Mouse (Mus musculus) spleen, adult 18-20 months (tissue): ENCODE results near the gene Ankrd53.
A peak's percentile ranks its signal among the peaks of the same experiment; 100 is the strongest.
"Not testable (repeated sequence)": the region's sequence is repeated elsewhere in the genome, so short reads cannot be mapped to it uniquely, and the experiment has no call there.

ENCODE experiments used
- DNase-seq, 2 experiments: peaks; one replicate each; pipeline ENCODE4 v3.0.0; 2022; ENCODE audit warnings: mixed read lengths in 2 of 2

The Ankrd53 gene

DNA sequence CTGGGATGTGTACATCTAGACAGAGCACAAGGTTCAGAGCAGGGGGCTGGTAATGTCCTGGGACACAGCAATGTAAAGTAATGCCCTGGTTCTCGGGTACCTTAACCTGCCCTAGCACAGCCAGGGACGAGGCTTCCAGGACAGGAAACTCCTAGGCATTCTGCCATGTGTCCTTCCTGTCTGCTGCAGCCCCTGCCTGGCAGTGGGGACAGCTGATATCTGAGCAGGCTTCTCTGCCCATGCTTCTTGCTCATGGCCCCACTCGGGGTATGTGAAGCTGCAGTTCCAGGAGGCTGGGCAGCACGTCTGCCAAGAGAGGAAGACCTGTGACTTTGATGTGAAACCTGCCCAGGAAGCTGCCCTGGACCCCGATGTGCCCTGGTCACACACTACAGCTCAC, 6.0 kb downstream of the Ankrd53 start:
- no peak for DNase-seq

DNA sequence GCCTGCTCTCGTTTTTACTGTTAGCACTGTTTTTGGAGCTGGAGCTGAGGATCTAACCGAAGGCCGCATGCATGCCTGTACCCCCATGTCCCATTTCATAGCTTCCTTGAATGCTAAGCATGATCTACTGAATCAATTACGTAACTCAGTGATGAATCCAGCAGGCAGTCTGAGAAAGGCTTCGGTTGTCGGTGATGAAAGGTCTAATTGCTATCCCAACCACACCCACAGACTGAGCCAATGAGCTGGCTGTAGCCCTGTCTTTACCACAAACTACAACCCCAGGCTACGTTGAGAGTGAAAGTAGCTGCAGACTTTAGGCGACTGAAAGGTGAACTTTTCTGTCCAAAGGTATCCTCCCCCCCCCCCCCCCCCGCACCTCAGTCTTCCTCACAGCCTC, 11.7 kb downstream of the Ankrd53 start:
- DNase-seq: no peak

DNA sequence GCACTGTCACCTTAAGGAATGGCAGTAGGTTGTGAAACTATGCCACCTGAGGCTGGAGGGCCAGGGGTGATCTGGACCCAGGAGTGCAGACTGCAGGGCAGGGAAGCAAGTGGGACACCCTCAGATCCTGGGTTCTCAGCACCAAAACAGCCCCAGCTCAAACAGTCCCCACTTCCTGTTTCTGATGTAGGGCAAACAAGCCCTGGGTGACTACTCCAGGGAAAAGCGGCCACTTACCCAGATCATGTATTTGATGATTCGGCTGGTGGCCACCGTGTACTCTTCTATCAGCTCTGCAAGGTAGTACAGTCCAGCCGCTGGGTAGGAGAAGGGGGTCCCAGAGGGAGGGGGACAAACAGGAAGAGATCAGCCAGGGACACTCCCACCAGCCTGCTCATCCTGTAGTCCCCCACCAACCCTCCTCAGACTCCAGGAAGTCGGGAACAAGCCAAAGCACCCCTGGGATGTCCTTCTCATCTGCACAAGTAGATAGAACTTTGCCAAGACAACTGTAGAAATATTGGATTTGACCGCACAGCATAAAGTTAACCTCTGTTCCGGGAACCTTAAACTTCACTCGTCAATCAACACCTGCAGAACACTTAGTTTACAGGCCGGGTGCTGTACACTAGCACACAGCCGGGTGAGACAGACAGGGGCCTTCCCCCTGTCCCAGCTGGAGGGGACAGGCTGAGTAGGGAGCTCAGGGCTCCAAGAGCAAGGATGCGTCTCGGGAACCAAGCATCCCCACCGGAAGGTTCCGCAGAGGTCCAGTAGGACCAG, 12.5 kb downstream of the Ankrd53 start:
- no peak for DNase-seq

DNA sequence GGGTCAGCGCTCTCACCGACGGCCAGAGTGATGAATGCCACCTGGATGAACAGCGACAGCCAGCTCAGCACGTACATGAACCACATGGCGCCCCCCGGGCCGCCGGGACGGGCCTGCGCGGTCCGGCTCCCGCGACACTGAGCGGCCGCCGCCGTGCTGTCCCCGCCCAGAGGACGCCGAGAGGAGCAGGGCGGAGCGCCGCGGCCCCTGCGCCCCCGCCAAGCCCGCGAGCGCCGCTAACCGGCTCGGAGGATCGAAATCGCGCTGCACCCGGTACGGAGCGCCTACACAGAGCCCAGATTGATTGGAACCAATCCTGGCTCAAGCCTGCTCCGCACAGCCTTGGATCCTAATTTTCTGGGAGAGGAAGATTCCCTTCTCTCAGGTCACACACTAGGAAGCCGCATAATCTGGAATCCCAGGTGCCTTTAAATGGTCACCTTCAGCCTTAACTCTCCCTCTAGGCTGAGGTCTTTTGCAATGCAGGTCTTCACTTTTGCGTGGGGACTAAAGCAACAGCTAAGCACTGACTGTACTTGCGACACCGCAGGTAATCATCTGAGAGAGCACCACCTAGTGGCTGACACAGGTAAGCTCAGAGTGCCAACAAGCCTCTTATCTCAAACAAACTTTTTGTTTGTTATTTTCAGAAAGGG, 13.3 kb downstream of the Ankrd53 start, which contains the start of gene Tex261:
TSS of gene Tex261 (minus strand) at position 176 of the 656 bp plus-strand sequence.
- peak; percentile 77 to 88 for DNase-seq

DNA sequence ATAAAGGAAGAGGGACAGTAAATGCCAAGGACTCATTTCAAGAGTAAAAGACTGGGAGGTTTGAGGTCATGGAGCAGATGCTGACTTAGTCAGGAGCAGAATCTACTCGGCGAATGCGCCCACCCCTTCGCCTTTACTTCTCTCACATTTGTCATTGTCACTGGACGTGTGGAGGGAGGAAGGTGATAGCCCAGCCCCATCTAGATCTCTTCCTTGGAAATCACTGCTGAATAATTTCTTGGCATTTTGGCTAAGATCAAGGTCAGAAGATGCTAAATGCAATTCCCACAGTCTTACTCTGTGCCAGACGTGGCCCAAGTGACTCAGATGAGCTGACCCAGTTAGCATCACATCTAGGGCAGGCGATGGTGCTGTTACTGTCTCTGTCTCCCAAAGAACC, 15.9 kb downstream of the Ankrd53 start:
- no peak for DNase-seq

DNA sequence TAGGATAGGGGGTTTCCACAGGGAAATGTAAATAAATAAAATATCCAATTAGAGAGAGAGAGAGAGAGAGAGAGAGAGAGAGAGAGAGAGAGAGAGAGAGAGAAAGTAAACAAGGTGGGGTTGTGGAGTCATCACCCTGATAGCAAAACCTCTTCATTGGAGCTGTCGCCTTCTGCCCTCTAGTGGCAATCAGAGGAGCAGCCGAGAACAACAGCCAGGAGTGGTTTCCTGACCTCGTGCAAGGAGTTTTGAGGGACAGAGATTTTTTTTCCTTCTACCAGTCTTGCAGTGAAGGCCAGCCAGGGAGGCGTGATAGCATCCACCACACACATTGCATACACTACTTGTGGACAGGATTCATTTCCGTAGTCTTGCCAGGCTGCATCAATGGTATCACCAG, 16.6 kb downstream of the Ankrd53 start:
- DNase-seq: peak in 1 of 2 experiments; percentile 36

DNA sequence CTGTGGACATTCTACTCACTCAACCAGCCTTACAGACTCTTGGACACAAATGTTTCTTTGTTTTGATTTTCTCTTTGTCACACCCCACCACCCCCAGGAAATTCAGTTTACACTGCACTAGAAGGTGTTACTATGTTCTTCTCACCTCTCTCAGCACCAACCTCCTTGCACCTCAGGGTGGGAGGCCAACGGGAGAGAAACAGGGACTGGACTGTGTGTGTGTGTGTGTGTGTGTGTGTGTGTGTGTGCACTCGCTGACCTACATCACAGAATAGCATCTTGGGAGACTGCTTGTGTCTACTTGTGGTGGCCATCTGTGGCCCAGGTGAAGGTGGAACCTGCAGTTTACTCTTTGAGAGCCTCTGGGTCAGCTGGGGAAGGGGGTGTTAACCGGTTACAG, 24.0 kb downstream of the Ankrd53 start:
- no peak for DNase-seq

DNA sequence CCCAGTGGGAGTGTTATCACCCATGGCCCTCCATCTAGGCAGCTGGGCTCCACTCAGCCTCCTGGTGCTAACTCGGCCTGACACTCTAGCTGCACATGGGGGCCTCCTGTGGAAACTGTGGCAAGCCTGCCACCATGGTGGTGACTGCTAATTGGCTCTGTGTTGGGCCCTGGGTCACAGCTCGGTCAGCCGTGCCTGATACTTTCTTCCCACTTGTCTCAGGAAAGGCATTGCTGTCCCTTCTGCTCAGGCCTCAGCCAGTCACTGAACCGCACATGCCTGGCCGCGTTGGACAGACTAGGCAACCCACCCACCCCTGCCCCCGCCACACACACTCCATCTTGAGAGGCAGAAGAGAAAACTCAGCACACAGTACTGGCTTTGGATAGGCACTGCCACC, 26.1 kb downstream of the Ankrd53 start:
- DNase-seq: no peak

DNA sequence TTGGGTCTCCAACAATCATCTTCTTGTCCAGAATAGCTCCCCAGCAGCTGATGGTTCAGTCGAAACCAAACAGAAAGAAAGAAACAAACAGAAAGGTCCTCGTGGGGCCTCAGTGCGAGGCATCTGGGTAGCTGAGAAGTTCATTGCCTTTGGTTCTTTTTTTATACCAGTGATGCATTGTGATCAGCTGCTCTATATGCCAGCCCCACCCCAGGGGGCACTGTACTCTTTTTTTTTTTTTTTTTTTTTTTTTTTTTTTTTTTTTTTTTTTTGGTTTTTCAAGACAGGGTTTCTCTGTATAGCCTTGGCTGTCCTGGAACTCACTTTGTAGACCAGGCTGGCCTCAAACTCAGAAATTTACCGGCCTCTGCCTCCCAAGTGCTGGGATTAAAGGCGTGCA, 28.1 kb downstream of the Ankrd53 start:
- not testable (repeated sequence) for DNase-seq

DNA sequence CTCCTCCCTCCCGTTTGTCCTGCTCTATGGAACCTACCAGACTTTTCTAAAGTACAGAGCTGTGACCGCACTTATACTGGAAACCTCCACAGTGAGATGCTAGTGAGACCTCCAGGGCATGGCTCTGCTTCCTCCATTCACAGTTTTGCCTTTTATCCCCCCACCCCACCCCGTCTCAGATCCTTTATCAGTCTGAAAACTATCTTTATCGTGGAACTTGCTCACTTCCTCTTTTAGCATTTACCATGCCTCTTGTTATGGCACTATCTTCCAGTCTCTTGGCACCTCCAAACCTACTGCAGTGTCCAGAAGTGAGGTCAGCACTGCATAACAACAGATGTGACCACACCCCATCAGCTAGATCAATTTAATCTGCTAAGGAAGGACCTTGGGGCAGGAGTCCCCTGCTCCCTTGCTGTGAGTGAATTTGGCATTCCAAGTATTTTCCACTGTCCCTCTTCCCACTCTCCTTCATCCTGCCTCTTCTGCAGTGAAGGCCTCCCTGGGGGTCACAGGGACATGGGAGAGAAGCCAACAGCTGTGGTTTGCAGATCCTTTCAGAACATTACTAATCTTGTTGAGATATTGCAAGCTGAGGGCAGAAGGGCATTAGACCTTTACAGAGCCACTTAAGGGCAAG, 28.9 kb downstream of the Ankrd53 start:
- no peak for DNase-seq

DNA sequence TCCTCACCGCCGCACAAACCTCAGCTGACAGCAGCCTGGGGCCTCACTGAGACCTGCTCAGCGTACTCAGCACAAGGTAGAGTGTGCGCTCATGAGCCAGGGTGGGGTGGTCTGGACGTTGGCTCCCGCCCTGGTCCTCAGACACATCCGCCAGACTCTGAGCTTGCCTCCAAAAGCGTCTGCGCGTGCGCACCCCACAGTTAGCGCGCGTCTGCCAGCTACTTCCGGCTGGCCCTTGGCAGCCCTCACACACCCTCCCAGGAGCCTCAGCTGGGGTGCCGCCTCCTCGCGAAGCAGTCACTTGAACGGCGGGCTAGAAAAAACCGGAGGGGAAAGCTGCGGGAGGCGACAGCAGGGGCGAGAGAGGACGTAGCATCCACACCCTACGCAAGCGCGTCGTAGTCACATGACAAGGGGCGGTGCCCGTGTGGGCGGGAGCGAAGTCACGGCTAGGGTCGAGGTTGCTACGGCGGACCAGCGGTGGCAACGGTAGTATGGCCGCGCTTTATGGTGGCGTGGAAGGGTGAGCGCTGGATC, 32.4 kb downstream of the Ankrd53 start, which contains the start of gene Nagk:
TSS of gene Nagk (plus strand) at position 223 of the 537 bp plus-strand sequence.
- DNase-seq: peak; percentile 93

DNA sequence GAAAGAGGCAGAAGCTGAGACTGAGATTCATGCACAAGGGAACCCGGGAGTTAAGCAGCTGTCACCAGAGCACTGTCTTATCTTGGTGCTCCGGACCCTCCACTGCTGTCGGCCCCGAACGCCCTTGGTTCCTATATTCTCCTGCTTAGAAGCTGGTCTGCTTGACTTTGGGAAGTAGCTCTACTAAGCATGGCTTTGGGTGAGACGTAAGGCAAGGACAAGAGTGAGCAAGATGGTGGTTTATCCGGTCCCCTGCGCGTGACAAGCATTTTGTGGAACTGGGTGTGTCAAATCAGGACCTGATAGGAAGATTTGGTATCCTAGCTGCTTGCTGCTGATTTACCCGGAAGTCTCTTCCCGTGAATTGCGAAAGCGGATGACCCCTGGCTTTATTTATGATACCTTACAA, 33.1 kb downstream of the Ankrd53 start:
- DNase-seq: no peak

DNA sequence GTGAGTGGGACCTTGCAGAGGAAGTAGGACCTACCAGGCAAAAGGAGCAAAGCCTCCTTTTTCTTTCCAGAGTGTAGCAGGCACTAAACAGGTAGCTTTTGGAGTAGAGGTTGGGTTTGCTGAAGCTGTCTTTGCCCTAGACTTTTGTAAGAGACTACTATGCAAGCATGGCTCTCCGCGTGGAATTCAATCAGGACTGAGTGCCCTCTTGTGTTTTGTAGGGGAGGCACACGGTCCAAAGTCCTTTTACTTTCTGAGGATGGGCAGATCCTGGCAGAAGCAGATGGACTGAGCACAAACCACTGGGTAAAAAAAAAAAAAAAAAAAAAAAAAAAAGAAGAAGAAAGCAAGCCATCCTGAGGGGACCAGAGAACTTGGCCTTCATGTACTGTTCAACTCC, 34.2 kb downstream of the Ankrd53 start:
- no peak for DNase-seq

DNA sequence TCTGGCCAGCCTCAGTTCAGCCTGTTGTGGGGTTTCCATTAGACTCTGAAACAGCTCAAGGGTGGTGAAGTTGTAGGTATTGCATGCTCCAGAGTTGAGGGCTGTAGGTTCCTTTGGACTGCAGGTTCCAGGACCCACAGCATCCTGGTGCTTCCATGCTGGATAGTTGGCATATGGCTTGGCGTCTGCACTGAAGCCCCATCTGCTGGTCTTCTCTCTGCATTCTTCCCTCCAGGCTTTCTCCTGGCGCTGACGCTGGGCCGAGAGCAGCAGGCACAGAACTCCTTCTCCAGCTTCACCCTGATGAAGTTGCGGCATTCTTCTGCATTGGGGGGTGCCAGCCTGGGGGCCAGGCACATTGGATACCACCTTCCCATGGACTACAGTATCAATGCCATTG, 39.6 kb downstream of the Ankrd53 start:
- DNase-seq: no peak

DNA sequence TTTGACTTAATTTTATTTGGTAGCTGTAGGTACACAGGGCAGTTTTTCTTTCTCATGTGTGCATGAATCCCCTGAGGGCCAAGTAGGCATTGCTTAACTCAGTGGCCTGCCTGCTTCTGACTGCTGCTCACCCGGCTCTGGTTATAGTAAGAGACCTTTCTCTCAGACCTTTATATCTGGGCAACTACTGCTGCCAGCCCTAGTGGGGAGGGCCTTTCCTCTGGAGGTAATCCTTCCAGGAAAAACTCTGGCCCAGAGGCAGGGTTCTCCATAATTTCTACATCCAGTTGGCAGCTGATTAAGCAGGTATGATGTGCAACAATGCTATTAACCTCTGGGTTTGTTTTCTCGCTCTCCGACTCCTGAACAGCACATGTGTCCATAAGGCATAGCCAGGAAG, 40.4 kb downstream of the Ankrd53 start:
- no peak for DNase-seq

DNA sequence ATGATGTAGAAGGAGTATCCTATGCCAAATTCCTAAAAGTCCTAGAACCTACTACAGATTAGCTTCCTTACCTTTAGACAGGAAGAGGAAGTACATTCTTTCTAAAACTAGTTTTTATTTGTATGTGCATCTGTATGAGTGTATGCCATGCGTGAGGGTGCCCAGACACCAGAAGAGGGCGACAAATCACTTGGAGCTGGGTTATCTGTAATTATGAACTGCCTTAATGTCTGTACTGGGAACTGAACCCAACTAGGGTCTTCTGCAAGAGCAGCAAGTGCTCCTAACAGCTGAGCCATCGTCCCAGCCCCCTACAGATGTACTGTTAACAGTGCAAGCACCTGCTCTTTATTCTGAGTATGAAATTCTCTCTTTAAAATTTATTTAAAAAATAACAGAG, 53.4 kb downstream of the Ankrd53 start:
- DNase-seq: no peak
